Mouse (Mus musculus) retina, postnatal 1 day (tissue): Measurements from ENCODE around the gene Tescl.

Experiments
- DNase-seq: peaks from one replicate; pipeline ENCODE4 v3.0.0-alpha.2; 2012

The Tescl gene

DNA sequence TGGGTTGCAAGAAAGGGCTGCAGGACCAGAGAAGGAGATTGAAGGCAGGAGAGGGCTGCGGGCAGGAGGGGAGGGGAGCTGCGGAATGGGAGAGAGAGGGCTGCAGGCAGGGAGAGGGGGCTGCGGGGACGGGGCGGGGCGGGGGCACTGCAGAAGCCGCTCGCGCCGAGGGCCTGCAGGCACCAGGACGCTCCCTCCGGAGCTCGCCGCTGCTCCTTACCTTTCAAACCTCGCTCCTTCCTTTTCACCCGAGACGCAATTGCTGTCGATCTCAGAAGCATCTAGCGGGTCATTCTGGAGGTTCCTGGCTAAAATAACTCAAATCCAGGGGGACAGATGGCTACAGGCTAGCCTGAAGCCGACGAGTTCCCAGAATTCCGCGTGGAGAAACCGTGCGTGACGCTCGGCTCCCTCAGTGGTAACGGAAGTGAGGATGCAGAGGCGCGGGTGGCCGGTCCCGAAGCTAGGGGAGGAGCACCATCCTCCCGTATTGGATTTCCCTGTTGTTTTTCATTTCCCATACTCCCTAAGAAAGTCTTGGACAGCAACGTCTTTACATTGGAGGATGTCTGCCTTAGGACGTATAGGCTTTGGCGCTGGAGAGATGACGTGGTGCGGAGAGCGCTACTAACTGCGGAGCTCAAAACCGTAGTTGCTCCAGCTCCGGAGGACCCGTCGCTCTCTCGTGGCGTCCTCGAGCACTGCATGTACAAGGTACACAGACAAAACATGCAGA lies 34.6 kb downstream of the Tescl start:
- peak; percentile 92 for DNase-seq

DNA sequence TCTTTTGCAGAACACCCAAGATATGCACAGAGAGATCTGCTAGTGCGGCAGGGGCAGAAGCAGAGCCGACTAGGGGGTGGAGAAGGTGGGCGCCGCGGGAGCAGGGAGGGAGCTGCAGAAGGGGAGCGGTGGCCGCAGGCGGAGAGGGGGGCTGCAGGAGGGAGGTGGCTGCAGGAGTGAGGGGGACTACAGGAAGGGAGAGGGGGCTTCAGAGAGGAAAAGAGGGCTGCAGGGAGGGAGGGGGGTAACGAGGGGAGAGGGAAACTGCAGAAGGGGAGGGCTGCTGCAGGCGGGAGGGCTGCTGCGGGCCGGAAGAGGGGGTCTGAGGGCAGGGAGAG lies 35.1 kb downstream of the Tescl start:
- no peak for DNase-seq

DNA sequence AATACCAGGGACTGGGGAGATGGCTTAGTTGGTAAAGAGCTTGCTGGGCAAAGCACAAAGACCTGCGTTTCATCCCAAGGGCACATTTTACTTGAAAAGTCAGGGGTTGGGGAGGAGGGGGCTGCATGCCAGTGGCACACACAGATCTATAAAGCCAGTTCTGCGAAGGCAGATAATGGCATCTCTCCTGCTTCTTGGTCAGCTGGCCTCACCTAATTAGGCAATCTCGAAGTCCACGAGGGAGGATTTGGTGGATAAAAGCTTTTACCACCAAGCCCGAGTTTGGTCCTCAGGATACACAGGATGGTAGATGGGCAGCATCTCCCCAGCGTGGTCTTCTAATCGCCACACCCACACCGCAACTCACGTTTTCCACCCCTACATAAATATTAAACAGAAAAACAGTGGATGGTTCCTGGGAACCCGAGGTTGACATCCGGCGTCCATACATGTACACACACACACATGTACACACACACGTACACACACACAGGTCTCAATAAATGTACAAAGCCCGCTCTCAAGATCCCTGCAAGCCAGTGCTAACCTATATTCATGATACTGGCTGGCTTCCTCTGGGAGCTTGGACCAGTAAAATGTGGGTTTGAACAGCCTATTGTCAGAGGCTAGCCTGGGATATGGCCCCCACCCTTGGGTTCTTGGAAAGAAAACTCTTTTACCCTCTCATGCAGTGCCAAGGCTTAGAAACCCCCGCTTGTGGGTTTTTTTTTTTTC lies 36.2 kb downstream of the Tescl start:
- no peak for DNase-seq

DNA sequence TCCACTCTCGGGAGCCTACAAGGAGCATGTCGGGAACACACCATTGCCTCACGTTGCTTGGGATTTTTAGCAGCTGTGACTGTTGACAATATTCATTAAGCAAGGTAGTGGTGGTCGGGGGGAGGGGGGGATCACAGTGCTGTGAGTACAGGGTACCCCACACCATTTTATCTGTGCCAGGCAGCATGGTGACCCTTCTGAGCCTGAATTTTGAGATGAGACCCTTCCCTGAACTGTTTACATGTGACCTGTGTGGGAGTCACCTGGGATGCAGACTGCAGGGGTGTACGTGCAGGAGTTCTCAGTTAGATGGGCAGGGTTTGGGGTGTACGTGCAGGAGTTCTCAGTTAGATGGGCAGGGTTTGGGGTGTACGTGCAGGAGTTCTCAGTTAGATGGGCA lies 37.4 kb downstream of the Tescl start:
- DNase-seq, result no peak

DNA sequence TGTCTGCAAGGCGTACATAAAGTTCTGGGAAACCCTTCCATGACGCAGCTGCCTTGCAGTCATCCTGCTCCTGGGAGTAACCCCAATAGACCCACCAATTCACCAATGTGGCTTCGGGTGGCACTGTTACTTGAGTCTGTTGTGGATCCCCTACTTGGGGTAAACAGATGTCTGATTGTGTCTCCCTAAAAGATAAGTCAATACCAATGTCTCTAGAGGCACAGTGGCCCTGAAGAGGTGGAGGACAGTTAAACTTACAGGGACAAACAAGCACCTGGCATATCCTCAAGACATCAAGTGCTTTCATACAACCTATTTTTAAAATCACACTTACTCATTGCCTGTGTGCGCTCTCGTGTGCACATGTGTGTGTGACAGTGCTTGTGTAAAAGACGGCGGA lies 38.4 kb downstream of the Tescl start:
- DNase-seq, result no peak

DNA sequence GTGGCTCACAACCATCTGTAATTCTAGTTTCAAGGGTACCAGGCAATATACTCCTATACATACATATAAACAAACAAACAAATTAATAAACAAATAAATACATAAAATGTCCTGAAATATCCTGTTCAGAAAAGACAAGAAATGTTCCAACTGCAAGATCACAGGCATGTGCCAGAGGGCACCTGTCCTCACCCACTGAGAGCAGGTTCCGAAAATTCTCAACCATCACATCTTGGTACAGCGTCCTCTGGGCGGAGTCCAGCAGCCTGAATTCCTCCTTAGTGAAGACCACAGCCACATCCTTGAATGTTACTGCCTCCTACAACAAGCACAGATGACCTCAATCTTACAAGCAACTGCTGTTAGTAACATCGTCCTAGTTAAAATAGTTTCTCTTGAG lies 39.0 kb downstream of the Tescl start:
- no peak for DNase-seq

DNA sequence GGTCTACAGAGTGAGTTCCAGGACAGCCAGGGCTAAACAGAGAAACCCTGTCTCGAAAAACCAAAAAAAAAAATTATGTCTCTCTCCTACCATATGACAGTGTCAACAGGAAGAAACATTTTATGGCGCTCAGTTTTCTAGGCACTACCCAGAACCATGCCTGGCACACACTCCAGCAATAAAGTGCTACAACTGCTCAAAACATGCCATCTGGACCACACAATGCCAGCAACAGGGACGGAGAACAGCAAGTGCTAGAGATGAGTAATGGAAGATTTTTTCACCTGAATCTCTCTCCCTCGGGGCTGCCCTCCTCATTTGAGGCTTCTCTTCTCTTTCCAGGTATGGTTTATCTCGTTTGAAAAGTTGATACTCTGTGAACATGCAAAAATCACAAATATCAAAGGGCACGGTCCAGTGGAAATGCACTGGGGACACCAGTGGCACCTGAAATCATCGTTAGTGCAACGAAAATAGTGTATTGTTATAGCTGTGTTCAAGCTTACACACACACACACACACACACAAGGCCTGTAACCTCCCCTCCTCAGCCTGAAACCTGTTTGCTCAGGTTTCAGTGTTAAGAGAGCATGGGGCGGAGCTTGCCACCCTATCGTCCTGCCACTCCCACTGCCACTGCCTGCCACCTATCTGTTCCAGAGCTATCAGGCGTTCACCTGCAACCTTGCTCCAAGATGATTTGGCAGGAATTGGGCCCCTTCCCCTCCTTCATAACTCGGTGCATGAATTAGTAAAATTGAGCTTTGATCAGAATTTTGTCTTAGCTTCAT lies 40.5 kb downstream of the Tescl start:
- DNase-seq, result no peak

DNA sequence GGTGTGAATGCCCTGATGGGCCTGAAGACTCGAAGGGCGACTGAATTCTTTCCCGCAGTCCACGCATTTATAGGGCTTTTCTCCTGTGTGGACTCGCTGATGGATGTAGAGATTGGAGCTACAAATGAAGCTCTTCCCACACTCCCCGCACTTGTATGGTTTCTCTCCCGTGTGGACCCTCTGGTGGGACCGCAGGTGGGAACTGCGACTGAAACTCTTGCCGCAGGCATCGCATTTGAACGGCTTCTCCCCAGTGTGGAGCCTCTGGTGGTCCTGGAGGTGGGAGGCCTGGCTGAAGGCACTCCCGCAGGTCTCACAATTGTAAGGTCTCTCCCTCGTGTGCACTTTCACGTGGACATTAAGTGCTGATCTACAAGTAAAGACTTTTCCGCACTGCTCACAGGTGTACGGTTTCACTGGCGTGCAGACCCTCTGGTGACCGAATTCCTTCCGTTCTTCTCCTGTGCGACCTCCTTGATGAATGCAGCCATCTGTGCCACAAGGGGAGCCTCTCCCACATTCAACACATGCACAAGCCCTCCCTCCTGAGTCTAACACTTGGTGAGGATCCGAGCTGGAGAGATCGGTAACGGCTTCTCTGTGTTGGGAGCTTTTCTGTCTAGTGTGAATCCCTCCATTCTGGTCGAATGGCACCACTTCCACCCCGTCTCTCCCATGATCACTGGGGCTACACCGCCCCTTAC lies 42.2 kb downstream of the Tescl start:
- DNase-seq, result no peak

DNA sequence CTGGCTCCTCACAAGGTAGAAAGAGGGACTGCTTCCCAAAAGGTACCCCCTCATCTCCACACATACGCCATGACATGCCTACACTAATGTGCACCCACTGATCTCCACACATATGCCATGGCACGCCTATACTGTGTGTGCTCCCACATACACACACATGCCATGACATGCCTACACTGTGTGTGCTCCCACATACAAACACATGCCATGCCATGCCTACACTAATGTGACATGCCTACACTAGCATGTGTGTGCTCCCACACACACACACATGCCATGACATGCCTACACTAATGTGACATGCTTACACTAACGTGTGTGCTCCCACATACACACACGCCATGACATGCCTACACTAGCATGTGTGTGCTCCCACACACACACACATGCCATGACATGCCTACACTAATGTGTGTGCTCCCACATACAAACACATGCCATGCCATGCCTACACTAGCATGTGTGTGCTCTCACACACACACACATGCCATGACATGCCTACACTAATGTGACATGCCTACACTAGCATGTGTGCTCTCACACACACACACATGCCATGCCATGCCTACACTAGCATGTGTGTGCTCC lies 43.5 kb downstream of the Tescl start:
- no peak for DNase-seq

DNA sequence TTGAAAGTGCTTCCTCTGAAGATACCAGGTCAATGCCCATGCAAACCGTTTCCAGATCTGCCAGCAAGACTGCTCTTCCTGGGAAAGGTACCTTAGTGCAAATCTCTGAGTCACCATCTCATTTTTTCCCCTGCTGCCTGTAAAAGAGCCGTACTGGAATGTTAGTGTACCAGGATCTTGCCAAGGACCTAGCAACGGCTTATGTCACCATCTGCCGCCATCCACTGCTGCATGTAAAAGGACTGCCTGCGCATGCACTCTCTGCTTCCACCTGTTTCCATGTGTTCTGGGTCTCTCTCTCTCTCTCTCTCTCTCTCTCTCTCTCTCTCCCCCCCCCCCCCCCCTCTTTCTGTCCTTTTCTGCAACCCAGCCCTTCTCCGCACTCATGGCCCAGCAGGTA lies 45.2 kb downstream of the Tescl start:
- DNase-seq, result no peak

DNA sequence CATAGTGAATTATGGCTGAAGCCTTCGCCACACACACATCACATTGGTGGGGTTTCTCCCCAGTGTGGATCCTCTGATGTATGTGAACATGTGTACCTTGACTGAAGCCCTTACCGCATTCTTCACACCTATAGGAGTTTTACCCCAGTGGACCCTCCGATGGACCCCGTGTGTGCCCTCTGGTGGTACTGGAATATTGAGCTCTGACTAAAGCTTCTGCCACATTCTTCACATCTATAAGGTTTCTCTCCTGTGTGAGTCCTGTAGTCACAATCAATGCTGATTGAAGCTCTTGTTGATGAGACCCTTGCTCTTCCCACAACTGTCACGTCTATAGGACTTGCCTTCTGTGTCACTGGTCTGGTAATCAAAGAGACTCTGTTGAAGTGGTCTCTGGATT lies 46.1 kb downstream of the Tescl start:
- no peak for DNase-seq

DNA sequence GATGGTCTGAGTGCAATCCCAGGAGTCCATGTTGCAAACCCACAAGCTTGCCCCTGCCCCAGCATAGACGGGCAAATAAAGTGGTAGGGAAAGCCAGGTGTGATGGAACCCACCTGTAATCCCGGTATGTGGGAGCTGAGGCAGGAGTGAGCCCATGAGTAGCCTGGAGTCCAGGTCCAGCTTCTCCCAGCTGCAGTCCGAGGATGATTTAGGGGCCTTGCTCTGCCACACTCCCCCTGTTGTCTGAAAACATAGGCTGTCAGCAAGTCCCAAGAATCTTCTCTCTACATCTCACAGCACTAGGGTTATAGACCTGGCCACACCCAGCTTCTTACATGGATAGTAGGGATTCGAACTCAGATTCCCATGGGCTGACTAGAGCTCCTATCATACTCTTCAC lies 46.8 kb downstream of the Tescl start:
- DNase-seq, result no peak

DNA sequence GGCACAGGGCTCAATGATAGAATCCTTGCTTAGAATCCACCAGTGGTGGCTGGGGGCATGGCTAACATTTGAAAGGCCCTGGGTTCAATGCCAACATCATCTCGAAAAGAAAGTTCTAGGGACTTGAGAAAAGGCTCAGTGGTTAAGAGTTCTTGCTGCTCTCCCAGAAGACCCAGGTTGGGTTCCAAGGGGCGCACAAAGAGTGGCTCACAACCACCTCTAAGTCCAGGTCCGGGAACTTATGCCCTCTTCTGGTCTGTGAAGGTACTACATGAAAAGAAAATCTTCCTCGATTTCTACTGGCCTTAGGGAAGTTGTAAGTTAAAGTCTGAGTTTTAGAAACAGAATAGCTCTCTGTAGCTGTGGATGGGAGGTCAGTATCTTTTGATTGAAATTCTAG lies 47.6 kb downstream of the Tescl start:
- peak; percentile 26 for DNase-seq
